Mouse (Mus musculus) liver, embryonic 11.5 days (tissue): Measurements from ENCODE around the gene Myo18b. TPM values are rescaled to one million over a fixed set of nuclear protein-coding genes. Genes with fewer than 3 reads are reported as not detected.

Experiments used
- ATAC-seq: fragments of 200-750 bp; cut with Nextera tagmentation; replicated peaks from 2 replicates; pipeline ENCODE4 v1.8.0; 2017; ENCODE audit warnings: moderate number of reproducible peaks, mild to moderate bottlenecking, moderate TSS enrichment, moderate library complexity; ENCODE audit not compliant: low FRiP score
- DNase-seq: peaks from one replicate; pipeline ENCODE4 v3.0.0-alpha.2; 2017; ENCODE audit warnings: low spot score
- H3K27ac ChIP-seq: fragments of 300-500 bp; sonication (generic); 2 replicates; pipeline ENCODE4 v1.5.1; 2014; ENCODE audit warnings: mild to moderate bottlenecking, low read depth, low read length, control low read depth
- H3K27me3 ChIP-seq: fragments of 300-500 bp; sonication (generic); replicated peaks from 2 replicates; pipeline ENCODE4 v1.6.1; 2014; ENCODE audit warnings: low read length, mixed read lengths; ENCODE audit not compliant: control insufficient read depth, insufficient read depth
- H3K36me3 ChIP-seq: fragments of 300-500 bp; sonication (generic); 2 replicates; pipeline ENCODE4 v1.6.1; 2014; ENCODE audit warnings: mild to moderate bottlenecking, low read length, moderate library complexity, mixed read lengths; ENCODE audit not compliant: control insufficient read depth, insufficient read depth
- H3K4me1 ChIP-seq: fragments of 300-500 bp; sonication (generic); replicated peaks from 2 replicates; pipeline ENCODE4 v1.6.1; 2014; ENCODE audit warnings: low read length, mixed read lengths; ENCODE audit not compliant: control insufficient read depth, insufficient read depth
- H3K4me2 ChIP-seq: fragments of 300-500 bp; sonication (generic); 2 replicates; pipeline ENCODE4 v1.6.1; 2014; ENCODE audit warnings: mild to moderate bottlenecking, control low read depth, moderate library complexity
- H3K4me3 ChIP-seq: fragments of 300-500 bp; sonication (generic); 2 replicates; pipeline ENCODE4 v1.5.1; 2014; ENCODE audit warnings: low read depth, low read length, control low read depth
- H3K9ac ChIP-seq: fragments of 300-500 bp; sonication (generic); 2 replicates; pipeline ENCODE4 v1.6.1; 2014; ENCODE audit warnings: low read depth, low read length, control low read depth
- H3K9me3 ChIP-seq: fragments of 300-500 bp; sonication (generic); 2 replicates; pipeline ENCODE4 v1.6.1; 2016; ENCODE audit warnings: low read length, inconsistent platforms, mixed read lengths; ENCODE audit not compliant: control insufficient read depth
- WGBS: fragments of 180-500 bp; shearing (Covaris S2); extraction: QIAGEN DNeasy Blood & Tissue Kit; methylation state at CpG from one replicate; pipeline ENCODE4 v1.1.7; 2014; 5-methylcytosine and 5-hydroxymethylcytosine counted together
- polyA plus RNA-seq: library from polyadenylated mRNA; unstranded; fragments of >200 nt; fragmentation: Nextera tagmentation; extraction: Ambion mirVana; gene quantifications from 2 replicates; pipeline ENCODE4 v1.2.1, GENCODE M21; 2014

Myo18b gene
- polyA plus RNA-seq, 1 experiment from 2014 or later, result 0.60 TPM

DNA sequence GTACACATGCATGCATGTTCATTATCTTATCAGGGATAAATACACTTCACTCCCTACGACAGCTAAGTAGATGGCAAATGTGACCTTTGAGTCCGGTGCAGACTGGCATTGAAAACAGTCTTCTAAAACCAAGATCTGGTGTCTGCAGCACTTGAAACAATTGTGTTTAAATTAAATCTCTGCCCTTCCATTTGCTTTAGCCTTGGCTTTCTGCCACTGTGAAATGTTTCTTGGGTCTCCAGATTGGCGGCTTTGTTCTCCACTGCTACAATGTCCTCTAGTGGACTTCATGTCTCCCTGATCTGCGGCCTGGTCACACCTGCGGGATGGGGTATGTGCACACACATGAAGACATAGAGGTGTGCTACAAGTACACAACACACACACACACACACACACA is 221.4 kb downstream of the Myo18b start:
- DNase-seq, result no peak
- H3K4me2 ChIP-seq, result no peak overlapping the region
- H3K9me3 ChIP-seq, result no peaks in the 10 kb centered on the region
- no peak overlapping the region for H3K27ac ChIP-seq
- no peak overlapping the region for H3K4me3 ChIP-seq
- 72% methylated on average over 5 of the region's 5 CpGs for WGBS
- no peaks in the 10 kb centered on the region for H3K4me1 ChIP-seq
- no peaks in the 10 kb centered on the region for H3K27me3 ChIP-seq
- no peak overlapping the region for H3K9ac ChIP-seq
- no peaks in the 10 kb centered on the region for H3K36me3 ChIP-seq
- no peak for ATAC-seq

DNA sequence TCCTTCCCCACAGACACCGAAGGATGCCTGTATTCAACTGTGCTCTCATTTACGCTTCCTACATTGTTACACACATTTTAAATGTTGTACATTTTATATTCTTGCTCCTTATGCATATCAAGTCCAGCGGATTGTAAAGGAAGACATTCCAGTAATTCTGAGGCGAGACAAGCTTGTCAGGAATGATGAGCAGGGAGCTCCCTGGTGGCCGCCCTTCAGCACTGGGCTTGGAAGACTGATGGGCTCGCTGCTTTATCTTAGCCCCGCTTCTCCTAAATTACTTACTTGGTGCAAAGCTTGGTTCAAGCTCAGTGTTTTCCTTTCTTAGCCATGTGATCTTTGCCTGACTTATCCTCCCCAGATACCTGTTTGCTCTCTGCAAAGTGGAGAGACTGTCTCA is 223.7 kb downstream of the Myo18b start:
- H3K9me3 ChIP-seq, result no peaks in the 10 kb centered on the region
- H3K9ac ChIP-seq, result no peak overlapping the region
- 49% methylated on average over 7 of the region's 7 CpGs for WGBS
- H3K27me3 ChIP-seq, result no peaks in the 10 kb centered on the region
- H3K36me3 ChIP-seq, result no peaks in the 10 kb centered on the region
- no peak overlapping the region for H3K27ac ChIP-seq
- no peak for ATAC-seq
- H3K4me1 ChIP-seq, result no peaks in the 10 kb centered on the region
- no peak overlapping the region for H3K4me3 ChIP-seq
- no peak for DNase-seq
- no peak overlapping the region for H3K4me2 ChIP-seq

DNA sequence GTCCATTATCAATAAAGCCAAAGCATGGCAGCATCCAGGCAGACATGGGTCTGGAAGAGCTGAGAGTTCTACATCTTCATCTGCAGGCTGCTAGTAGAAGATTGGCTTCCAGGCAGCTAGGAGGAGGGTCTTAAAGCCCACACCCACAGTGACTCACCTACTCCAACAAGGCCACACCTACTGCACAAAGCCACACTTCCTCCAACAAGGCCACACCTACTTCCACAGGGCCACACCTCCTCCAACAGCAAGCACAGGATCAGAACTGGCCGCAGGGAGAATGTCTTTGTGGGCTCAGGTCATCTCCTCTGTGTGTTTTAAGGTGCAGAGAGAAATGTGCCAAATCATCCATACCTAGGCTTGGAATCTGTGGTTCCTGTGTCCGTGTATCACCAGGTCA is 224.2 kb downstream of the Myo18b start:
- no peak for DNase-seq
- WGBS, result 32% methylated on average over 2 of the region's 2 CpGs
- Histone ChIP-seq H3K36me3 (no peaks in the 10 kb centered on the region), H3K27ac (no peak overlapping the region), H3K27me3 (no peaks in the 10 kb centered on the region), H3K4me2 (no peak overlapping the region), H3K4me3 (no peak overlapping the region), H3K9ac (no peak overlapping the region), H3K9me3 (no peaks in the 10 kb centered on the region), H3K4me1 (no peaks in the 10 kb centered on the region)
- no peak for ATAC-seq

DNA sequence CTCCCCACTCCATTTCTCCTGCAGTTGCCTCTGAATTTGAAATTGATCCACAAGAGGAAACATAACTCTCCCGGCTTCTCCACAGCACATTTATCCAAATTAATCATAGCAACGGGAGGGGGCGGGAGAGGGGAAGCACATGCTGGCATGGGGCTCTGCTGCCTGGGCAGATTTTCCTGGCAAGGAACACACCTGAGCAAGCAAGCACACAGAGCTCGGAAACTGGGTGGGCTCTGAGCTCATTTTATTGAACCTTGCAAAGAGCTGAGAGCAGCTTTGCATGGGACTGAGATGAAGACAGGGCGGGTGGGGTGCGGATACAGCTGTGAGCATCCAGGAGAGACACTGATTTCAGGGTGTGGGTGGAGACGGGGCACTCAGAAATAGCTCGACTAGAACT is 229.0 kb downstream of the Myo18b start:
- no peak overlapping the region for H3K27ac ChIP-seq
- 76% methylated on average over 8 of the region's 8 CpGs for WGBS

DNA sequence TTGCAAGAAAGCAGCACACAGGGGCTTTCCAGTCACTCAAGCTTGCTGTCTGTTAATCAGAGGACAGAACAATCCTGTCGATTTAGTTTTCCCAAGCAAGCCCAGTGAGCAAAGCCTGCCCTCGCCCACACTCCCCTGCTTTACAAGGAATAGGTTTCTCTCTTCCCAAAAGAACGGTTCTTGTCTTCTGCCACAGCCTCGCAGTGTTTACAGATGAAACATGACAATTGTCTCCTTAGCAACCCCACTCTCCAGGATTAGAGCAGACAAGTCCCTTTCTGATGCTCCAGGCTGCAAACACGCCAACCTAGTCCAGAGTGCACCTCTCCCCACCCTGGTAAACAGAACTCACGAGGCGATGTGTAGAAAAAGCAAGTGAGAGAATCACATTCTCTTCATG is 230.5 kb downstream of the Myo18b start:
- H3K27me3 ChIP-seq, result no peaks in the 10 kb centered on the region
- no peak overlapping the region for H3K9ac ChIP-seq
- no peak for DNase-seq
- H3K4me3 ChIP-seq, result no peak overlapping the region
- 56% methylated on average over 7 of the region's 7 CpGs for WGBS
- H3K27ac ChIP-seq, result no peak overlapping the region
- no peaks in the 10 kb centered on the region for H3K9me3 ChIP-seq
- no peaks in the 10 kb centered on the region for H3K4me1 ChIP-seq
- no peak overlapping the region for H3K4me2 ChIP-seq
- no peaks in the 10 kb centered on the region for H3K36me3 ChIP-seq
- no peak for ATAC-seq

More for the DNA sequence above, 229.0 kb downstream of the Myo18b start:
- DNase-seq (no peak), ATAC-seq (no peak)
- Histone ChIP-seq H3K4me1 (no peaks in the 10 kb centered on the region), H3K9me3 (no peaks in the 10 kb centered on the region), H3K9ac (no peak overlapping the region), H3K4me2 (no peak overlapping the region), H3K27me3 (no peaks in the 10 kb centered on the region), H3K36me3 (no peaks in the 10 kb centered on the region), H3K4me3 (no peak overlapping the region)

DNA sequence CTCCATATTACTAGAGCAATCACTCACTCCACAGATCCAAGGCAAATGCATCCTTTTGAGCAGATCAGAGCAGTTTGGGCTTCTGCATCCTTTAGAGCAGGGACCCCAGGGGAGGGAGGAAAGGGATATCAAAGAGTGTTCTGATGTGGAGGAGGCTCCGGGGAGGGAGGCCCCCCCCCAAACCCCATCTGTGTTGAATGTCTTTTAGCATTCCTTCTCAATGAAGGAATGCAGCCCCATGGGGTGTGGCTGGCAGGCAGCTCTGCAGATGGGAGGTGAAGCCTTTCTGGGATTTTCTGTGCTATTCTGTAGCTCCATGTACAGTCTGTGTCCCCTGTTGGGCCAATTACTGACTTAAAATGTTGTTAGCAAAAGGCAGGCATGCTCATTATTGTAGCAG is 232.5 kb downstream of the Myo18b start:
- Histone ChIP-seq H3K27me3 (no peaks in the 10 kb centered on the region), H3K9me3 (no peaks in the 10 kb centered on the region), H3K4me1 (no peaks in the 10 kb centered on the region), H3K9ac (no peak overlapping the region), H3K4me3 (no peak overlapping the region), H3K36me3 (no peaks in the 10 kb centered on the region), H3K27ac (no peak overlapping the region), H3K4me2 (no peak overlapping the region)
- no peak for ATAC-seq
- DNase-seq, result no peak
- WGBS, result 14% methylated on average over 1 of the region's 1 CpGs

DNA sequence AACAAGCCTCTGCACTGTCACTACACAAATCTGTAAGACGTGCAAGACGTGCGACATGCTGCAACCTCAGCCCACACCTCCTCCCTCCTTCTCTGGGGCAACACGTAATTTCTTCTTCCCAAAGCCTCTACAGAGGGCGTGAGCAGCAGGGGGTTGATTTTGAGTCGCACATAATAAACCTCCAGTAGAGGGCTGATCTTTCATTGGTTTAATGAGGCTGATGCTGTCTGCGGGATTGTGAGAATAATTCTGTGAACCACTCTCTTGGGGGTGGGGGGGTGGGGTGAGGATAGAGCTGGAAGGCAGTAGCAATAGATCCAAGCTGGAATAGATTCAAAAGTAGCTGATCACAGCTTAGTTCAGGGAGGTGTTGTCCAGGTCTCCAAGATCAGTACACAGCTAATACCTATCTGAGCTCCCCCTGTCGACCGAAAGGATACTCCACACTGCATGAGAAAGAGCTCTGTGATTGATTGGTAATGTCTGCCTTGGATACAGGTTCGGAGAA is 235.2 kb downstream of the Myo18b start:
- H3K27ac ChIP-seq, result no peak overlapping the region
- H3K9ac ChIP-seq, result no peak overlapping the region
- DNase-seq (no peak), ATAC-seq (no peak)
- no peaks in the 10 kb centered on the region for H3K4me1 ChIP-seq
- H3K27me3 ChIP-seq, result peaks cover 8% of the 10 kb centered on the region
- no peaks in the 10 kb centered on the region for H3K36me3 ChIP-seq
- WGBS, result 42% methylated on average over 10 of the region's 10 CpGs
- no peaks in the 10 kb centered on the region for H3K9me3 ChIP-seq
- no peak overlapping the region for H3K4me2 ChIP-seq
- no peak overlapping the region for H3K4me3 ChIP-seq

DNA sequence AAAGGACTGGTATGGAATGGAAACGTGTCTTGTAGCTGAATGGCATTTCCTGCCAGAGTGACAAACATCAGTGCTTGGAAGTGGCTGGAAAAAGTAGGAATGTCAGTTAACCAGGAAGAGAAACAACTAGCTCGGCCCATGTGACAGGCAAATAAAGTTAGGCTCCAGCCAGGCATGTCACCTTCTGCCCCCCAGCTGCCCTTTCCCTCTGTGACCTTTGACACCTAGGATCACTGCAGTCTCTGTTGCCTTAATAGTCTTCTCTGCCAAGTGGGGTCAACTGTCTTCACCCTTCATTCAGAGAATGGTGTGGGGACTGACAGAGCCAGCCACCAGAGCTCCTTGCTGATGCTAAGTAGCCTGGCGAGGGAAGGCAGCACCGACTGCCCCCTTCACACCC is 236.9 kb downstream of the Myo18b start:
- Histone ChIP-seq H3K4me3 (no peak overlapping the region), H3K27ac (no peak overlapping the region), H3K4me1 (no peaks in the 10 kb centered on the region), H3K9ac (no peak overlapping the region), H3K9me3 (no peaks in the 10 kb centered on the region), H3K4me2 (no peak overlapping the region), H3K36me3 (no peaks in the 10 kb centered on the region), H3K27me3 (peaks cover 11% of the 10 kb centered on the region)
- DNase-seq, result no peak
- WGBS, result 36% methylated on average over 4 of the region's 4 CpGs
- no peak for ATAC-seq

DNA sequence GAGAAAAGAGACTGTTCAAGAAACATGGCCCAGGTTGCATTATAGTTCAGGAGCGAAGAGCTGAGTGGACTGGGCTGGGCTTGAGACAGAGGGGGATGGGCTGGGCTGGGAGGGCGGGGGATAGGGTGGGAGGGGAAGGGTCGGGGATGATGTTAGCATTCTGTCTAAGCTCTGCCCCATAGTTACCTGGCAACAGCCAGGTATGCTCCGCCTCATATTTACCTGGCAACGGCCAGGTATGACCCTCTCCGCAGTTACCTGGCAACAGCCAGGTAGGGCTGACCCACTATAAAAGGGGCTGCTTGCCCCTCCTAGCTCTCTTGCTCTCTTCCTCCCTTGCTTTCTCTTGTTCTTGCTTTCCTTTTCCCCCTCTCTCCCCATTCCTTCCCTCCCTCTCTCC is 239.4 kb downstream of the Myo18b start:
- H3K4me3 ChIP-seq, result no peak overlapping the region
- H3K9me3 ChIP-seq, result no peaks in the 10 kb centered on the region
- H3K36me3 ChIP-seq, result no peaks in the 10 kb centered on the region
- no peak overlapping the region for H3K4me2 ChIP-seq
- H3K27me3 ChIP-seq, result peaks cover 13% of the 10 kb centered on the region
- 3% methylated on average over 6 of the region's 6 CpGs for WGBS
- no peak overlapping the region for H3K27ac ChIP-seq
- no peak for DNase-seq
- ATAC-seq, result no peak
- no peaks in the 10 kb centered on the region for H3K4me1 ChIP-seq
- H3K9ac ChIP-seq, result no peak overlapping the region
